22 mouse cellular contexts compared by ENCODE assay signal in the genomic region with DNA sequence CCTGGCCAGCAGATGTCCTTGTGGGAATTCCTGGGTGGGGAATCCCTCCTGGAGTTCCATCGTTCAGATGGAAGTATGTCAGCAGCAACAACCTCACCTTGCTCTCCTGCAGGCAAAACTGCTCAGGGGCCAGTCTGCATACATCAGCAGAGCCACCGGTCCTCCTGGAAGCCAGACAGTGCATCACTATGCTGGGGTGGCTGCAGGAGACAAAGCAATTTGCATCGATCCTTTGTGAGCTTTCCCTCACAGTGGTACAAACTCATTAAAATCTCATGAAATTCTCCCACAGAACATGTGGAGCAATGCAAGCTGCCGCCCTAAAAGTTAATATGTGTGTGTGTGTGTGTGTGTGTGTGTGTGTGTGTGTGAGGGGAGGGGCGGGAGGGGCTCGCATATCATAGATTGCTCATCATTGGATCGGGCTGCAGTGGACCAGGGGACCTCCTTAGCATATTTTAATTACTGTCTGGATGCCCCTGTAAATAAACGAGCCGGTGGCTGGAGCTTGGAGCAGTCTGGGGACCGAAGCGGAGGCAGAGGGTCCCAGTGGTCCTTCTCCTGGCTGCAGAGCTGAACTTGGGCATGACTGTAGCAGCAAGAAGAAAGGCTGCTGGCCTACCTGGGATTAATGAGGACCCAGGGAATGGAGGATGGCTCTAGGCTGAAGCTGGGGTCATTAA.
A peak's percentile ranks its signal among the peaks of the same experiment; 100 is the strongest.
DNase-seq lines count a peak whose midpoint lies in the region; ATAC-seq and TF ChIP-seq lines count a peak whose summit lies in the region.
"Had no signal": no experiment of that assay in that cellular context is flagged by ENCODE, and none has a peak within 500 bp of the region (broad histone marks: within the 10 kb centered on the region; RNA-seq: fewer than 3 reads in every experiment).

No protein-coding gene starts in this region.

- no peaks in the 10 kb centered on the region for H3K27me3 ChIP-seq in hindbrain, embryonic 12.5 days
- no peaks in the 10 kb centered on the region for H3K27me3 ChIP-seq in hindbrain, embryonic 10.5 days (ENCODE audit: insufficient read depth, poor library complexity, severe bottlenecking)
- H3K27me3 ChIP-seq in midbrain, embryonic 14.5 days (ENCODE audit: control insufficient read depth, insufficient read depth, low read length) = no peaks in the 10 kb centered on the region
- no peaks in the 10 kb centered on the region for H3K27me3 ChIP-seq in cerebellum, adult 2 months (ENCODE audit: control insufficient read depth, insufficient read depth, low read length)
- H3K27me3 ChIP-seq: Patski had no signal

- no peak overlapping the region for H3K9ac ChIP-seq in hindbrain, embryonic 12.5 days
- no peak overlapping the region for H3K9ac ChIP-seq in midbrain, embryonic 14.5 days (replicated peaks; ENCODE audit: low read length)
- H3K9ac ChIP-seq: forebrain, postnatal 0 days; liver, embryonic 14.5 days; lung, embryonic 14.5 days had no signal

- no peak for TF ChIP-seq CTCF in cerebellum, adult 2 months (IDR thresholded peaks at IDR 0.05; ENCODE audit: borderline replicate concordance, insufficient read depth, low read depth, low read length)

- no peak overlapping the region for H3K4me3 ChIP-seq in hindbrain, embryonic 12.5 days
- H3K4me3 ChIP-seq in hindbrain, embryonic 10.5 days = no peak overlapping the region
- no peak overlapping the region for H3K4me3 ChIP-seq in midbrain, embryonic 14.5 days (replicated peaks; ENCODE audit: low read depth, low read length)
- no peak overlapping the region for H3K4me3 ChIP-seq in cerebellum, adult 2 months (replicated peaks; ENCODE audit: insufficient read depth, low read depth, low read length)
- H3K4me3 ChIP-seq: left cerebral cortex, adult 2 months had no signal

- peaks cover 9% of the 10 kb centered on the region for H3K4me1 ChIP-seq in hindbrain, embryonic 12.5 days
- no peaks in the 10 kb centered on the region for H3K4me1 ChIP-seq in hindbrain, embryonic 10.5 days (replicated peaks)
- H3K4me1 ChIP-seq in midbrain, embryonic 14.5 days (ENCODE audit: control insufficient read depth, insufficient read depth, low read length) = peaks cover 4% of the 10 kb centered on the region; the same call in 1 of the 2 replicates
- peaks cover 1% of the 10 kb centered on the region; the same call in 1 of the 2 replicates for H3K4me1 ChIP-seq in cerebellum, adult 2 months (ENCODE audit: control insufficient read depth, insufficient read depth, low read length)

- peak; percentile 48 for ATAC-seq in hindbrain, embryonic 12.5 days (ENCODE audit: low FRiP score)
- ATAC-seq in midbrain, embryonic 14.5 days (ENCODE audit: low FRiP score, low TSS enrichment) = peak; percentile 17; the same call in 1 of the 2 replicates
- ATAC-seq in megakaryocyte-erythroid progenitor cell, adult 5-6 weeks (replicated peaks; ENCODE audit: low FRiP score, low TSS enrichment, poor library complexity, severe bottlenecking) = no peak
- ATAC-seq: forebrain, postnatal 0 days; inflammation-experienced regulatory T-cells, adult 6 months; Patski had no signal

- TF ChIP-seq POLR2A in cerebellum, adult 2 months (IDR thresholded peaks at IDR 0.05; ENCODE audit: borderline replicate concordance, insufficient read depth, low read length) = no peak

- DNase-seq in hindbrain, embryonic 10.5 days (ENCODE audit: low spot score) = no peak
- DNase-seq in retina, postnatal 1 day = peak; percentile 8
- DNase-seq in retina, embryonic 14.5 days (ENCODE audit: low spot score) = no peak
- peak; percentile 52 for DNase-seq in midbrain, embryonic 14.5 days
- DNase-seq in cerebellum, adult 2 months = no peak
- DNase-seq in Muller cell, postnatal 12 days (ENCODE audit: inconsistent ontology term) = no peak
- DNase-seq: adrenal gland, postnatal 36 days; cerebellum, adult 11-12 months; cerebellum, postnatal 14 days; forebrain, postnatal 0 days; gastrocnemius, postnatal 36 days; kidney, adult 18-20 months; lung, embryonic 14.5 days; right cerebral cortex, adult 18-20 months; thymus, adult 18-20 months; thymus, postnatal 36 days had no signal

- H3K27ac ChIP-seq in hindbrain, embryonic 12.5 days = peak overlapping the region; percentile 57
- no peak overlapping the region for H3K27ac ChIP-seq in hindbrain, embryonic 10.5 days
- H3K27ac ChIP-seq in midbrain, embryonic 14.5 days (replicated peaks; ENCODE audit: low read depth, low read length) = peak overlapping the region; percentile 68
- H3K27ac ChIP-seq in cerebellum, adult 2 months (ENCODE audit: insufficient read depth, low read length) = no peak overlapping the region
- H3K27ac ChIP-seq: left cerebral cortex, adult 2 months; liver, embryonic 14.5 days had no signal

- no peaks in the 10 kb centered on the region for H3K9me3 ChIP-seq in hindbrain, embryonic 12.5 days (replicated peaks)
- no peaks in the 10 kb centered on the region for H3K9me3 ChIP-seq in hindbrain, embryonic 10.5 days
- H3K9me3 ChIP-seq in midbrain, embryonic 14.5 days (ENCODE audit: control insufficient read depth, low read length) = no peaks in the 10 kb centered on the region

- H3K36me3 ChIP-seq in hindbrain, embryonic 12.5 days = no peaks in the 10 kb centered on the region
- H3K36me3 ChIP-seq in hindbrain, embryonic 10.5 days = no peaks in the 10 kb centered on the region
- H3K36me3 ChIP-seq in midbrain, embryonic 14.5 days (ENCODE audit: control insufficient read depth, insufficient read depth, low read length) = no peaks in the 10 kb centered on the region

- 49% methylated on average over 9 of the region's 11 CpGs for WGBS in hindbrain, embryonic 12.5 days
- 74% methylated on average over 11 of the region's 11 CpGs for WGBS in hindbrain, embryonic 10.5 days
- 29% methylated on average over 11 of the region's 11 CpGs for WGBS in midbrain, embryonic 14.5 days
- 61% methylated on average over 11 of the region's 11 CpGs for whole genome bisulfite sequencing in cerebellum, adult 2 months

- H3K4me2 ChIP-seq in hindbrain, embryonic 12.5 days (replicated peaks) = no peak overlapping the region
- H3K4me2 ChIP-seq in midbrain, embryonic 14.5 days (ENCODE audit: low read length) = no peak overlapping the region
- H3K4me2 ChIP-seq: lung, embryonic 14.5 days had no signal

Comparison
In these comparisons a context has a peak if more than half of its experiments do, and no peak if none do; other contexts are left out.
1. H3K27ac ChIP-seq: peak in hindbrain, embryonic 12.5 days (single experiment) and midbrain, embryonic 14.5 days (single experiment); none in hindbrain, embryonic 10.5 days (single experiment) and cerebellum, adult 2 months (single experiment).
2. DNase-seq: peak in retina, postnatal 1 day (single experiment) and midbrain, embryonic 14.5 days (single experiment); none in hindbrain, embryonic 10.5 days (single experiment), retina, embryonic 14.5 days (single experiment), cerebellum, adult 2 months (0 of 2) and Muller cell, postnatal 12 days (single experiment).